Mouse (Mus musculus) right cerebral cortex, postnatal 36 days (tissue): ENCODE results near the gene Ltbp4.
A peak's percentile ranks its signal among the peaks of the same experiment; 100 is the strongest.

Experiments used
- DNase-seq, 2 experiments: peaks; one replicate each; pipeline ENCODE4 v3.0.0; 2022; ENCODE audit warnings: low spot score in 2 of 2, mixed read lengths in 1 of 2

Gene Ltbp4

DNA sequence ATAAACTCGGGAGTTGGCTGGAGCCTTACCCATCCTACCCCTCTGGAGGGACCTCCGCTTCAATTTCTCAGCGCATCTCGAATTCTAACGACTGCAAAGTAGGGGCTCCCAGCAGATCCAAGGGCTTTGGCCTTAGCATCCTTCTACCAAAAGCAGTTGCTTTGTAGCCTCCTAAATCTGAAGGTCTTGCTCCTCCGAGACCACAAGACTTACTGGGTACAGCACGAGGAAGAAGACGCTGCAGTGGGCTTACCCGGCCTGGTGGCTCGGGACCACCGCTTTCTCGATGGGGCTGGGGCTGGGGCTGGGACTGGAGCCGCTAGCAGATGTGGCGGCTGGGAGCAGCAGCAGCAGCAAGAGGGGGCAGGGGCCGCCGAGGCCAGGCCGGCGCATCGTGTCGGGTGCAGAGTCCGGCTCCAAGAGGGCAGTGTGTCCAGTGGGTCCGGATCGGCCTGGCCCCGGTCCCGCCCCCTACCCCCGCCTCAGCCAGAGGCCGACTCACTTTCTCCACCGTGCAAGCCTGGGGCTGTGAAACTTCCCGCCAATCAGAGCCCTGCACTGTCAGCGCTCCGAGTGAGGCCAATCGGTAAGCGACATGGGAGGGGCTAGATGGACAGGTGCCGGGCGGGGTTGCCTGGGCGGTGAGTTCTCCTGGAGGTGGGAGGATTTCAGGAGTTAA lies at the start of gene Ltbp4:
TSS of gene Ltbp4 (minus strand) at position 518 of the 679 bp plus-strand sequence.
- no peak for DNase-seq

DNA sequence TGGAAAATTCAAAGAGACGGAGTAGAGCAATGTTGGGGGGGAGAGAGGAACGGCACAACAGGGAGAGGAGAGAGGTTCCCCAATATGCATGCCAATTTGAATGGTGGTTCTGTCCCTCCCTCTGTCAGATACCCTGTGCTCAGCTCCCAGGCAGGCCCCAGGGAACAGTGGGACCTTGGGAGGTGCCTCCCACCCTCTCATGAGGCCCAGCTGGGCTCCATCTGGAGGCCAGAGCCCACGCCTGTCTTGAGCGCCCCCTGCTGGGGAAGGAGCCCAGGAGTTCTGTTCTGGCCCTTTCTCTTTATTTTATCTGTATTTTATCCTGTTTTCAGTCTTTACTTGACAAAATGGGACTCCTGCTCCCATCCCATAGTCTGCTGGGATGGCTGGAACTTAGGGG lies 47.2 kb upstream of the Ltbp4 start:
- DNase-seq: no peak

DNA sequence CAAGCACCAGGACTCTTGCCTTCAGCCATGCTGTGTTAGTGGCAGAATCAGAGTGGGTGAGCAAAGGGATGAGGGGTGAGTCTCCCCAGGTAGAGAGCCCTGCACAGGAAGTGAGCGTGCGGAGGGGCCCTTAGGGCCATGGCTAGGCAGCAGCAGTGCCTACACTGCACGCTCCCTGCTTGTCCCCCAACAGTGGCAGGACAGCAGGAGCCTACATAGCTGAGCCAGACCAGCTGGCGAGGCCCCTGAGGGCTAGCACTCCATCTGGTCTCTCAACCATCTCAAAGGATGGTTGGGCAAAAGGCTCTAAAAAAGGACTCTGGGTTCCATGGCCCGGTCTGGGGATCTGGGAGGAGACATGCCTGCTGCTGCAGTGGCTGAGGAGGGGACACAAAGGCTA lies 46.6 kb upstream of the Ltbp4 start:
- DNase-seq: no peak

DNA sequence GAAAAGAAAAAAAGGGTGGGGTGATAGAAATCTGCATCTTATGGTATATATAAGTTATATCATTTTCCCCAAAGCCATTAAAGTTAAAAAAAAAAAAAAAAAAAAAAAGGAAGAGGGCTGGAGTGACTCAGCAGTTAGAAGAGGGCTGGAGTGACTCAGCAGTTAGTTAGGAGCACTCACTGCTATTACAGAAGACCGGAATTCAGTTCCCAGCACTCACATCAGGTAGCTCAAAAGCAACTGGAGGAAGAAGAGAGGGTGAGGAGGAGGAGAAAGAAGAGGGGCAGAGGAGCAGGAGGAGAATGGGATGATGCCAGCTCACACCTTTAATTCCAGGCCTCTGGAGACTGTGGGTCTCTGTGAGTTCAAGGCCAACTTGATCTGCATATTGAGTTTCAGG lies 45.7 kb upstream of the Ltbp4 start:
- DNase-seq: no peak

DNA sequence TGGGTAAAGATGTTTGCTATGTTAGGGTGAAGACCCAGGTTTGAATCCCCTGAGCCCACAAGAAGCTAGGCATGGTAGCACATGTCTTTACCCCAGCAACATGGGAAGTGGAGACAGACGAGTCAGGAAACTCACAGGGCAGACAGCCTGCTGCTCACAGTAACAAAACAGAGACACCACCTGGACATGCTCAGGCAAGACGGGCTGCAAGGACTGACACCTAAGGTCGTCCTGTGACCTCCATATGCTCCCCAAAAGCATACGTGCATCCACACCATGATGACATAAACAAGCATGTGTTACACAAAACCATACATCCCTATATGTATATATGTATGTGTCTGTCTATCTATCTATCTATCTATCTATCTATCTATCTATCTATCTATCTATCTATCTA lies 44.1 kb upstream of the Ltbp4 start:
- no peak for DNase-seq

DNA sequence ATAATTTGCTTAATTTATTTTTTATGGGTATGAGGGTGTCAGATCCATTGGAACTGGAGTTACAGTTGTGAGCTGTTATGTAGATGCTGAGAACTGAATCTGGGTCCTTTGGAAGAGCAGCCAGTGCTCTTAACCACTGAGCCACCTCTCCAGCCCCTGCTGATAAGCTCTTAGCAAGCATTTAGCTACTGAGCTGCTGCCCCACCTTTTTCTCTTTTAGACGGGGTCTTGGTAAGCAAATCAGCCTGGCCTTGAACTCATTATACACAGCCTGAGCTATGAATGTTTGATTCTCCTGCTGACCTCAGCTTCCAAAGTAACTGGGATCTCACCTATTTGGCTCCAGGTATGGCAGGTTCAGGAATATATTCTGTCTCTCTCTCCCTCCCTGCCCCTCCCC lies 43.5 kb upstream of the Ltbp4 start:
- DNase-seq: no peak

DNA sequence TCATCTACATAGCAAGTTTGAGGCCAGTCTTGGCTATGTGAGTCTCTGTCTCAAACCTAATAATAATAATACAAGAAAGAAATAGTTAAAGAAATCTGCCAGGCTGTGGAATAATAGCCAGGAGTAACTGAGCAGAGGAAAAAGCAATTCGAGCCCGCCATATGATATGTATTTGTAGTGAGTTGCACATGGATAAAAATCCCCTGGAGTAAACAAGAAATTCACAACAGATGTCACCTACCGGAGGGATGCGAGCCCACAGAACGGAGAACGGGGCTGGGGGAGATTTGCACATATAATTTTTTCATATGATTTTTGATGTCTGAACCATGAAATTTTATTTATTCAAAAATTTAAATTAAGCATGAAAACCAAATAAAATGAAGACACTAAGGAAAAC lies 42.3 kb upstream of the Ltbp4 start:
- no peak for DNase-seq

DNA sequence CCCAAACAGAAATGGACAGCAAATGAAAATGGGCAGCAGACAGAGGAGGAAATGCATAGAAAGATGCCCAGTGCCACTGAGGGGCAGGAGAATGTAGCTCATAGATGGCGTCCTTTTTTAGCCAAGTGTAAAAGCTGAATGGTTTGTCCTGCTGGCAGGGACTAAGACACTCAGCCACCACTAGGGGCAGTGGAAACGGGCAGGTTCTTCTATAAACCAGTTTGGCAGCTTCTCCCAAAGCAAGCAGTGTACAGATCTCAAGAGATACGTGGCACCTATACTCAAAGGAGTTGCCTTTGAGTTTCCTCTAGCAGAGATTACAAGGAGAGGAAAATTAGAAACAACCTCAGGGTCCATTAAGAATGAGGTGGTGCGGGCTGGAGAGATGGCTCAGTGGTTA lies 40.9 kb upstream of the Ltbp4 start:
- DNase-seq: no peak

DNA sequence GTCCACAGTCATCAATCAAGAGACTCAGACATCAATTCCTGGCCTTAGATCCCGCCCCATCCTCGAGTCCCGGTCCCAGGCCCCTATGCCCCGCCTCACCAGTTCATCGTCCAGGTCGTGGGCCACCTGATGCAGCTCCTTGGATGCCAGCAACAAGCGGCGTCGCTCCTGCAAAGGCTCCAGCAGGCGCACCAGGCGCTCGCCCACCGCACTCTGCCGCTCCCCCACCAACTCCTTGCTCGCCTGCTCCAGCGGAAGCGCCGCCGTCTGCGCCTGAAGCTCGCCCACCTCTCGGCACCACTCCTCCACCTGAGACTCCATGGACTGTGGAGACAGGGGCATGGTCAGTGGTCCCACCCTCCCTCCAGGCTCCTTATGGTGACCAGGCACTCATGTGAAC lies 37.8 kb upstream of the Ltbp4 start:
- peak; percentile 68 to 73 for DNase-seq

DNA sequence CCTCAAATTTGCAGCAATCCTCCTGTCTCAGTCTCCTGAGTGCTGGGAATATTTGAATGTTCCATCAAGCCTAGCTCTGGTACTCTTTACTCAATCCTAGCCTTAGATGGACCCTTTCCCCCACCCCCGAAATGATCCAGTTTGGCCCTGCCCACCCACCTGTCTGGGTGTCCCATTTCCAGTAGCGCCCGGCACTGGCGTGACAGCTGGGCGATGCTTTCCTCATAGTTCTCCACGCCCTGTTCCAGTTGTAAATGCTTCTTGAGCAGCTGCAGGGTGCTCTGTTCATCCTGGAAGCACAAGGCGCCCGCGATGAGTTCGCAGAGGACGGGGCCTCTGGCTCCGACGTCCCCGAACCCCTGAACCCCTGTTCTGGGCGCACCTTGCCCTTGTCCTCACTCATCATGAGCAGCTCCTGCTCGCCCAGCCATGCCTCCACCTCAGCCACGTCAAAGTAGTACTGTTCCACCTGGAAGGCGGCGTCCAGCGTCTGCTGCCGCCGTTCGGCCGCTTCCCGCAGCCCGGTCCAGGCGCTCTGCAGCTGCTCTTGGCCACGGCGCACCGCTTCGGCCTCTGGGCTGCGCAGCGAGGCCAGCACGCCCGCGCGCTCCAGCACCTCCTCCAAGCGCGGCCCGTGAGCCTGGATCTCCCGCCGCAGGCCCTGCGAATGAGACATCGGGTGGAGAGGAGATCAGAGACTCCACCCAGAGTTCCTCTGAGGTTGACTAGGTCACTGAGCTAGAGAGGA lies 34.4 kb upstream of the Ltbp4 start:
- no peak for DNase-seq

DNA sequence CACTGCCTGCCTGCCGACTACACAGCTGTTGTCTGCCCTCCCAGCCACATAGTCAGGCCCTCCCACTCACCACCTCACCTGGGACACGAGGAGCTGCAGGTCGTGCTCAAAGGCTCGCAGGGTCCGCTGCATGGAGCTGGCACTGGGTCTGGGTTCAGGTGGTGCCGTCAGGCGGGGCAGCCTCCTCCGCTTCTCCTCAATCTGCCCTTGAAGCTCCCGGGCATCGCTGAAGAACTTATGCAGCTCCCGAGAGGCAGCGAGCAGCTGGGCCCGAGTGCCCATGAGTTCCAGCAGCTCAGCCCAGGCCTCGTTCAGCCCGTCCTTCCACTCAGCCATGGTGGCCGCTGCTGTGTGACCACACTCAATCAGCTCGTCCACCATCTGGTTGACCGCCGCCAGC lies 31.6 kb upstream of the Ltbp4 start:
- DNase-seq: no peak

DNA sequence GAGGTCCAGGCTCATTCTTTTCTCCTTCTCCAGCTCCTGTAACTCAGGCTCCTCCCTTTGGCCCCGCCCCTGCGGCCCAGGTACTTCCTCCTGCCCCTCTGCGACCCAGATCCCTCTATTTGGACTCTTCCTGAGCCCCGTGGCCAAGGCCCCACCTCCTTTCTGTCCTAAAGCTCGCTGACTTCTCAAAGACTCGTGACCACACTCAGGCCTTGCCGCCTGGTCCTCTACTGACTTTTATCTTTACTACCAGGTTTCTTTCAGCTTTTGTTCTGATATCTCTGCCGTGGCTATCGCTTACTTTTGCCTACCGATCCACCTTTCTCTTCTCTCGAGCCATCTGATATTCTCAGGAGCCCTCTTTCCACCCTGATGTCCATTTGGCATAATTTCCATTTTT lies 30.5 kb upstream of the Ltbp4 start:
- no peak for DNase-seq

DNA sequence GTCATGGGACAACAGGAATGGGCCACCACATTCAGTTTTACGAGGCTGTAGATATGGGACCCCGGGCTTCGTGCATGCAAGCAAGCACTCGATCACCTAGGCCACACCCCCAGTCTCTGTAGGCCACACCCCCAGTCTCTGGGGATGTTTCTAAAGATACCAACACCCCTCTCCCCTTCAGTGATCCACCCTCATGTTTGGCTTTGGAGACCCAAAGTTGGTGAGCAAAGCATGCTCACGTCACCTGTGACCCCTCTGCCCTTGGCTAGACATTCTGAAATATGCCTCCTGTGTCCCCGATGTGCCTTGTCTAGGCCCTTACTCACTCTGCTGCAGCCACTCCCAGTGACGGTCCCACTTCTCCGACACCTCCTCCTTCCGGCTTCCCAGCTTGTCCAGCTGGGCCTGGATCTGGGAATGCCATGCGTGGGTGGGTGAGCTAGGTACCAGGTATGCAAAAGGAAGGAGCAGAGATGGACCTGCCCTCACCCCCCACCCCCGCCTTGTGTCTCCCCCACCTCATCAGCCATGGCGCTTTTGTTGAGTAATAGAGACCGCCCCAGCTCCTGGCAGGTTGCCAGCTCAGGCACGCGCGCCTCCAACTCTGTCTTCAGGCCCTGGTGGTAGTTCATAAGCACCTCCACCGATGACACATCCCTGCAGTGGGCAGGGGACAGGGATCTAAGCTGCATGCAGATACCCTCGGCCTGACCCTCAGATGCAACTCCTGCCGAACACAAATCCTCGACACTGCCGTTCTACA lies 28.8 kb upstream of the Ltbp4 start:
- DNase-seq: peak in 1 of 2 experiments; percentile 71

DNA sequence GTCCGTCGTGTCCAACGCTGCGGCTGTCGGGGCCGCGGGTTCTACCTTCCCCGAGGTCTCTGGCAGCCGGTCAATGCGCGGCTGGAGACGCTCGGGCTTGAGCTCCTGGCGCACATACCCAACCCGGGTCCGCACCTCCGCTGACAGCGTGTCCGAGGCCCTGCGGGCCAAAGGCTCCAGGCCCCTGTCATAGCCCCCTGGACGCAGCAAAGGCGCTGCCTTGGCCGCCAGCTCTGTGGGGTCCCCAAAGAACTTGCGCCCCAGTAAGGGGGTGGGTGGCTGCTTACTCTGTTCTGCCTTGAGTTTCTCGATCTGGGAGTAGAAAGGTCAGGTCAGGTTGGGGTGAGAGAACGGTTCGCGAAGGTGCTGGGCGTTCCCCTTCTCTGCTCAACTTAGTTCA lies 26.9 kb upstream of the Ltbp4 start:
- DNase-seq: no peak

DNA sequence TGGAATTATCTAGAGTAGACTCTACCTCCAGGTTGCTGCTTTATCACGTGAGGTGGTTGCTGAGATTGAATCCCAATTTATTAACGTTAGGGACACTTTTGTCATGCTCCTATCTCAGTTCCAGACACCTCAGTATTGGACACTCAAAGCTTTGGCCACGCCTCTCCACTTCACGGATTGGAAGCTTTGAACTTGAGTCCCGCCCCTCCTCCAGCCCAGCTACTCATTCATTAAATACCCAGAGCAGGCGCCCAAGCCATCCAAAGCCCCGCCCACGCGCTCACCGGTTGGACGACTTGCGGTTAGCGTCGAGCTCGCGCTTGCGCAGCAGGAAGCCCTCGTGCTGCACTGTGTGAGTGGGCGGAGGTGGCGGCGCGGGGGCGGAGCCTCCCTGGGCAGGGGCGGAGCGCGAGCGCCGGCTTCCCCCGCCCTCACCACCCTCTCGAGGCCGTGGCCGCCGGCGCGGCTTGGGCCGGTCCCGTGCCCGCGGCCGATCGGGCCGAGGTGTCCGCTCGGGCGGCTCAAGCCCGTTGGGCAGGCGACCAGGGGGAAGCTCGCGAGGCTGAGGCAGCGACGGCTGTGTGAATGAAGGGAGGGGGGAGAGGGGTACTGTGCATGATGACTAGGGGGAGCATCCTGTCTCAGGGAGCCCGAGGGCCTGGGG lies 23.9 kb upstream of the Ltbp4 start:
- DNase-seq: peak; percentile 99

DNA sequence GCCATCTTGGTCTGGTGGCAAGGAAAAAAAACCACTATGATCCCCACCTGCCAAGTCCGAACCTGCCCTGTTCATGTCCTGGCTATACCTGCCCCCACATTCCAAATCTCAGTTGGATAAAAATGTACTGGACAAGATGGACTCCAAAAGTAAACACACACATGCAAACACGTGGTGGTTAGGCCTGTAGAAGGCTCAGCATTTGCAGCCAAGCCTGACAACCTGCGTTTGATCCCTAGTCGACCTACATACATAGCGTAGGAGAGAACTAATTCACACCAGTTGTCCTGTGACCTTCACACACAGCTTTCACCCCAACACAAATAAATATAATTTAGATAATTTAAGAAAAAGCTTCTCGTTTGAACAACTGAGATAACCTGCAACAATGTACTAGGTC lies 23.3 kb upstream of the Ltbp4 start:
- DNase-seq: no peak

DNA sequence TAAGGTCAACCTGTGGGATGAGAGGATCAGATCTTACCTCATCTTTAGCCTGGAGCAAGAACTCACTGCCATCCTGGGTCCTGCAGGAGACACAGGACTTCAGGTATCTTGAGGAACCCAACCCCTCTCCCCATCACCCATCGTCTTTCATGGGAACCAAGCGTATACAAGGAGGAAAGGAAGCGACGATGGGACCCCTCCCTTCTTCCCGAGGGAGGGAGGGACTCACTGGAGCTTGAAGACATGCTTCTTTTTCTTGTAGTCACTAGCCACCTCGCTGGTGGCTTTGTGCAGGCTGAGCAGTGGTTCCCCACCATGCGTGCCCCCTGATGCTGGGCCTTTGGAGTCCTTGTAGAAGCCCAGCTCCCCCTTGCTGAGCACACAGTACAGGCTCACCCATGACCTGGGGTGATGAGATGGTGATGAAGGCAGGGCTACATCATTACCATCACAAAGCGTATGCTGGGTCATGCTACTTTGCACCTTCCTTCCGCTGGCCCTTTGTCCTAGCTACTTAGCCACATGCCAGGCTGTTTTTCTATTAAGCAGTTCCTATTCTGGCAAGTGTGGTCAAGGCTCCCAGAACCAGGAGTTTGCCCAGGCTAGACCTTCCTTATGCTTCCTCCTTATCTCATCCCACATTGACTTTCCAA lies 22.3 kb upstream of the Ltbp4 start:
- no peak for DNase-seq

DNA sequence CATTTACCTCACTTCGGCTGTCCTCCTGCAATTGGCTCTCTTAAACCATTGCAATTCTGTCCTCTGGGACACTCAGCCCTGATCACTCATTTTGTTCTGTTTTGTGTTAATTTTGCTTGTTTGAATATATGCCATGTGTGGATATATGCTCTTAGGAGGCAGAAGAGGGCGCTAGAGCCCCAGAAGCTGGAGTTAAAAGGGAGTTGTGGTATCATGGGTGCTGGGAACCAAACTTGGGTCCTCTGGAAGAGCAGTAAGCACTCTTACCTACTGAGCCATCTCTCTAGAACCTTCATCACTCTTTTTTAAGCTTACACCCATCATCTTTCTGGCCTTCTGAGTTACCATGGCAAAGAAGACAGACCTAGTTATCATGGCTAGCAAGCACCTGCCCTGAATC lies 21.7 kb upstream of the Ltbp4 start:
- no peak for DNase-seq

DNA sequence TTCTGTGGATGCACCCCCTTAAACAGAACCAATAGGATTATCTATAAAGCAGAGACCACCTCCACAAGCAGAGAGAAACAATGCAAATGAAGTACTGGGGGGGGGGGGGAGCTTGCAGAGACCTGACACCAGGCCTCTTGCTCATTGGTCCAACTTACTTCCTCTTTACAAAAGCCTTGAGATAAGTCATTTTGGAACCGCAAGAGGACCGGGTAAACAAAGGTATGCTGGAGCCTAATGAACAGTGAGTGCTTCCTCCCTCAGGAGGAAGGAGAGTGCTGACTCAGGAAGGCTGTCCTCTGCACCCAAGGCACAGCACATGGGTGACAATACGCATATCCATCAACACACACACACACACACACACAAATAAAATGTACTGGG lies 20.1 kb upstream of the Ltbp4 start:
- no peak for DNase-seq

DNA sequence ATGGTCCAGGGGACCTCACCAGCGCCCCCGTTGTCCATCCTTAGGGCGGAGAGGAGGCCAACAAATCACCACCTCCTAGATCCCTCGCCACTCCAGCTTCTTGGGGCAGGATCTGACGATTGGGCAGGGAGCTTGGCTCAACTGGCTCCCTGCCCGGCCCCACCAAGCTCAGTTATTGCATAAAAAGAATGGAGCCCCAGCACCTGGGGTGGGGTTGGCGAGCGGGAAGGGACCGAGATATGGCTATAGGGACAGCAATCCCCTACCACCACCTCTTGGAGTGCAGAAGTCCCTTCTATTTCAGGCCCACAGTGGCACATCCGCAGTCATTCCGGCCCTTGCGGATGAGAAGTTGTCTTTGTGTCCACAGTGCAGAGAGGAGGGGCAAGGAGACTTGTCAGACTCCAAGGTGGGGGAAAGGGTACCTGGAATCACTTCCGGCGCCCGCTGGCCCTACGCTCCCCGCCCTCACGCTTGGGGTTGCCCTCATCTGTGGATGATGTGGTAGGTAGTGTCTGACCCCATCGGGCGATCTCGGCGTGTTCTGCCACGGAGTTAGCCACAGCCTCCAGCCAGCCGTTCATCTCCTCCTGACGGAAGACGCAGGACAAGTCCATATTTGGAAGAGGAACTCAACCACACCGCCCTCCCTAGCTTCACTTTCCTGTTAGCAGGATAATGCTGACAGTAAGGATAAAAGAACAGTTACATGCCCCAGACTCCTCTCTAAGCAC lies 19.5 kb upstream of the Ltbp4 start, which contains the start of gene Gm20479:
TSS of gene Gm20479 (minus strand) at position 559 of the 734 bp plus-strand sequence.
- DNase-seq: no peak

DNA sequence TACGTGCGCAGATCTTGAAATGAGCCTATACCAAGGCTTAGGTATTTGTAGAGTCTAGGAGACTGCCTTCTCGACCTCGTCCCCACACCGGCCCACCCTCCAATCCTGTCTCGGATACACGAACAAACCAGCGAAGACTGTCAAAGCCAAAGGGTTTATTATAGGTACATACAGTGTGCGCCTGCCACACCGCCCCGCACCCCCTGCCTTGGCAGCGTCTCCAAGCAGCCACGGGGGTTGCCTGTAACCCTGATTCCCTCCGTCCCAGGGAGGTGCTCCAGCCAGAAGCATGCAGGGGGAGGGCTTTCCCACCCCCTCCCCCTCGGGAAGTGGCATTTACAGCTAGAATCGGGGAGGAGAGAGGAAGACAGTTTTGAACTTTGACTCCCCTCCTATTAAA lies 18.8 kb upstream of the Ltbp4 start:
- no peak for DNase-seq
